8 mouse cellular contexts compared by ENCODE assay signal in genomic region chr12:57538588-57539550, GRCm38 (mm10). TPM values are rescaled to one million over a fixed set of nuclear protein-coding genes. Genes with fewer than 3 reads are reported as not detected.
DNase-seq lines count a peak whose midpoint lies in the region; ATAC-seq and TF ChIP-seq lines count a peak whose summit lies in the region.
"Had no signal": no experiment of that assay in that cellular context is flagged by ENCODE, and none has a peak within 500 bp of the region (broad histone marks: within the 10 kb centered on the region; RNA-seq: fewer than 3 reads in every experiment).

No protein-coding gene starts in this region.

- H3K9me3 ChIP-seq in ES-E14 (ENCODE audit: control insufficient read depth, insufficient read depth, low read depth, low read length) = no peaks in the 10 kb centered on the region
- no peaks in the 10 kb centered on the region for H3K9me3 ChIP-seq in heart, embryonic 16.5 days (replicated peaks; ENCODE audit: control insufficient read depth, low read length)
- no peaks in the 10 kb centered on the region for H3K9me3 ChIP-seq in limb, embryonic 13.5 days
- H3K9me3 ChIP-seq in neural tube, embryonic 11.5 days (ENCODE audit: control insufficient read depth, low read length) = no peaks in the 10 kb centered on the region

- H3K9ac ChIP-seq in ES-E14 (ENCODE audit: insufficient read depth, low read depth, low read length, poor library complexity, severe bottlenecking) = peak overlapping the region; percentile 3; the same call in 1 of the 2 replicates
- H3K9ac ChIP-seq in heart, embryonic 16.5 days (ENCODE audit: low read length) = no peak overlapping the region
- 0 out of 2 replicates have a peak overlapping the region, but pooled peaks have one; percentile 43 for H3K9ac ChIP-seq in limb, embryonic 13.5 days
- H3K9ac ChIP-seq in neural tube, embryonic 11.5 days (ENCODE audit: low read length) = 0 out of 2 replicates have a peak overlapping the region, but pooled peaks have one; percentile 10

- H3K36me3 ChIP-seq in ES-E14 (ENCODE audit: control insufficient read depth, insufficient read depth, low read length, poor library complexity, severe bottlenecking) = no peaks in the 10 kb centered on the region
- H3K36me3 ChIP-seq in heart, embryonic 16.5 days (ENCODE audit: control insufficient read depth, insufficient read depth) = no peaks in the 10 kb centered on the region
- no peaks in the 10 kb centered on the region for H3K36me3 ChIP-seq in limb, embryonic 13.5 days
- H3K36me3 ChIP-seq in neural tube, embryonic 11.5 days (ENCODE audit: control insufficient read depth, insufficient read depth, low read length) = no peaks in the 10 kb centered on the region

- TF ChIP-seq POLR2A in brain, embryonic 14.5 days (IDR thresholded peaks at IDR 0.05; ENCODE audit: borderline replicate concordance, extremely low read depth, insufficient read depth, insufficient read length, poor library complexity, severe bottlenecking) = no peak
- TF ChIP-seq POLR2A in cerebellum, adult 2 months (IDR thresholded peaks at IDR 0.05; ENCODE audit: borderline replicate concordance, insufficient read depth, low read length) = no peak

- ATAC-seq in heart, embryonic 16.5 days (replicated peaks; ENCODE audit: extremely low read depth, insufficient read depth, low FRiP score) = no peak
- ATAC-seq in limb, embryonic 13.5 days (ENCODE audit: low FRiP score, low read depth) = peak; percentile 38; the same call in 1 of the 2 replicates
- ATAC-seq in neural tube, embryonic 11.5 days (ENCODE audit: insufficient read depth, low FRiP score, low TSS enrichment) = peak; percentile 69

- 1% methylated on average over 63 of the region's 63 CpGs for WGBS in heart, embryonic 16.5 days
- under 1% methylated on average over 62 of the region's 63 CpGs for WGBS in limb, embryonic 13.5 days
- under 1% methylated on average over 63 of the region's 63 CpGs for WGBS in neural tube, embryonic 11.5 days
- 2% methylated on average over 63 of the region's 63 CpGs for WGBS in cerebellum, adult 2 months

- peaks cover 73% of the 10 kb centered on the region for H3K27me3 ChIP-seq in heart, embryonic 16.5 days (ENCODE audit: control insufficient read depth, insufficient read depth, low read length)
- H3K27me3 ChIP-seq in limb, embryonic 13.5 days = peaks cover 88% of the 10 kb centered on the region
- peaks cover 88% of the 10 kb centered on the region for H3K27me3 ChIP-seq in neural tube, embryonic 11.5 days (ENCODE audit: control insufficient read depth, insufficient read depth, low read length)
- H3K27me3 ChIP-seq in cerebellum, adult 2 months (ENCODE audit: control insufficient read depth, insufficient read depth, low read length) = peaks cover 28% of the 10 kb centered on the region; the same call in 1 of the 2 replicates

- peak overlapping the region; percentile 45 to 57 for H3K4me3 ChIP-seq in ES-E14 (ENCODE audit: insufficient read depth in 1 of 2, low read depth in 1 of 2, low read length in 2 of 2, poor library complexity in 1 of 2, severe bottlenecking in 1 of 2)
- H3K4me3 ChIP-seq in heart, embryonic 16.5 days (ENCODE audit: low read length) = peak overlapping the region; percentile 33
- H3K4me3 ChIP-seq in limb, embryonic 13.5 days = peak overlapping the region; percentile 40
- H3K4me3 ChIP-seq in neural tube, embryonic 11.5 days (ENCODE audit: low read depth, low read length) = peak overlapping the region; percentile 24
- H3K4me3 ChIP-seq in cerebellum, adult 2 months (replicated peaks; ENCODE audit: insufficient read depth, low read depth, low read length) = no peak overlapping the region
- H3K4me3 ChIP-seq: myocyte had no signal

- no peak overlapping the region for H3K27ac ChIP-seq in ES-E14 (ENCODE audit: insufficient read depth, low read depth, low read length, poor library complexity, severe bottlenecking)
- H3K27ac ChIP-seq in heart, embryonic 16.5 days (ENCODE audit: low read length) = no peak overlapping the region
- no peak overlapping the region for H3K27ac ChIP-seq in limb, embryonic 13.5 days
- H3K27ac ChIP-seq in neural tube, embryonic 11.5 days (ENCODE audit: low read depth, low read length) = peak overlapping the region; percentile 49; the same call in 1 of the 2 replicates
- H3K27ac ChIP-seq in cerebellum, adult 2 months (ENCODE audit: insufficient read depth, low read length) = no peak overlapping the region

- TF ChIP-seq CTCF in brain, embryonic 14.5 days (IDR thresholded peaks at IDR 0.05; ENCODE audit: borderline replicate concordance, extremely low read depth, insufficient read depth, insufficient read length) = no peak
- TF ChIP-seq CTCF in cerebellum, adult 2 months (IDR thresholded peaks at IDR 0.05; ENCODE audit: borderline replicate concordance, insufficient read depth, low read depth, low read length) = no peak

- peak overlapping the region; percentile 54 for H3K4me2 ChIP-seq in heart, embryonic 16.5 days (ENCODE audit: low read depth, low read length)
- peak overlapping the region; percentile 65 for H3K4me2 ChIP-seq in limb, embryonic 13.5 days (replicated peaks)
- H3K4me2 ChIP-seq in neural tube, embryonic 11.5 days (ENCODE audit: low read depth) = peak overlapping the region; percentile 70

- no peak for DNase-seq in ES-E14 (ENCODE audit: low read depth, low spot score)
- DNase-seq in brain, embryonic 14.5 days (ENCODE audit: low read depth) = peak; percentile 76
- DNase-seq in neural tube, embryonic 11.5 days (ENCODE audit: low spot score) = peak; percentile 80
- no peak for DNase-seq in cerebellum, adult 2 months
- no peak for DNase-seq in urinary bladder, postnatal 25 days (ENCODE audit: low spot score)

- in situ Hi-C loops in ES-E14 (cut with MboI; ENCODE audit: low sequenced_read_pairs in 2 of 2, unreplicated experiment in 2 of 2) = loop anchor here (5.0 kb wide), 2 partner anchors 847 to 1002 kb away; partner anchors contain the start of genes Nkx2-1 (in 1 of the 2) and Pax9 (in 1 of the 2)

- peaks cover 0 to 3% of the 10 kb centered on the region in 2 experiments; a peak in 1 of 4 replicates for H3K4me1 ChIP-seq in ES-E14 (ENCODE audit: control insufficient read depth in 2 of 2, insufficient read depth in 2 of 2, low read length in 2 of 2, poor library complexity in 1 of 2)
- H3K4me1 ChIP-seq in heart, embryonic 16.5 days (ENCODE audit: control insufficient read depth, insufficient read depth, low read length) = peaks cover 6% of the 10 kb centered on the region; the same call in 1 of the 2 replicates
- peaks cover 34% of the 10 kb centered on the region for H3K4me1 ChIP-seq in limb, embryonic 13.5 days
- H3K4me1 ChIP-seq in neural tube, embryonic 11.5 days (ENCODE audit: control insufficient read depth, insufficient read depth, low read length) = peaks cover 18% of the 10 kb centered on the region
- no peaks in the 10 kb centered on the region; the same call in 1 of the 2 replicates for H3K4me1 ChIP-seq in cerebellum, adult 2 months (ENCODE audit: control insufficient read depth, insufficient read depth, low read length)

TF ChIP-seq in ES-E14, 5 proteins besides CTCF, POLR2A, EP300 and RAD21:
- no peak for TF ChIP-seq CHD2 (IDR thresholded peaks at IDR 0.05; ENCODE audit: low read depth, low read length)
- no peak for TF ChIP-seq ZC3H11A (IDR thresholded peaks at IDR 0.05; ENCODE audit: borderline replicate concordance, low read depth, low read length)
- no peak for TF ChIP-seq MAFK (IDR thresholded peaks at IDR 0.05; ENCODE audit: insufficient read depth, low read depth, low read length)
- peak; percentile 79 for TF ChIP-seq ZNF384 (IDR thresholded peaks at IDR 0.05; ENCODE audit: low read depth, low read length)
- no peak for TF ChIP-seq HCFC1 (IDR thresholded peaks at IDR 0.05; ENCODE audit: borderline replicate concordance, insufficient read depth, low read length)

RNA-seq across cellular contexts. Expression of gene Foxa1, which starts 7.8 kb away (rescaled TPM):
- total RNA-seq in ES-E14 (2012; rRNA removed) = 0.16 and 0.36 TPM in 2 replicates
- 4.5 and 7.7 TPM in 2 replicates for polyA plus RNA-seq in brain, embryonic 14.5 days (2012; rRNA removed)
- polyA plus RNA-seq in heart, embryonic 16.5 days (2015; fragmentation: Nextera tagmentation; extraction: Ambion mirVana) = 0.18 and 0.74 TPM in 2 replicates
- polyA plus RNA-seq in limb, embryonic 13.5 days (2015; fragmentation: Nextera tagmentation; extraction: Ambion mirVana) = 0.09 TPM in 1 of 2 replicates, not detected in the other
- polyA plus RNA-seq in neural tube, embryonic 11.5 days (2014; fragmentation: Nextera tagmentation; extraction: Ambion mirVana) = 1.6 and 1.7 TPM in 2 replicates
- polyA plus RNA-seq in cerebellum, adult 2 months (2012; rRNA removed) = 0.03 TPM in 1 of 2 replicates, not detected in the other
- polyA plus RNA-seq: myocyte had no signal

RNA-seq across cellular contexts. Expression of gene Ttc6, which starts 25.0 kb away (rescaled TPM):
- 0.11 and 0.18 TPM in 2 replicates for total RNA-seq in ES-E14 (2012; rRNA removed)
- 0.73 and 1.2 TPM in 2 replicates for polyA plus RNA-seq in brain, embryonic 14.5 days (2012; rRNA removed)
- polyA plus RNA-seq in heart, embryonic 16.5 days (2015; fragmentation: Nextera tagmentation; extraction: Ambion mirVana) = 0.09 and 0.57 TPM in 2 replicates
- 0.20 TPM in 2 replicates for polyA plus RNA-seq in limb, embryonic 13.5 days (2015; fragmentation: Nextera tagmentation; extraction: Ambion mirVana)
- polyA plus RNA-seq in neural tube, embryonic 11.5 days (2014; fragmentation: Nextera tagmentation; extraction: Ambion mirVana) = 0.27 and 0.33 TPM in 2 replicates
- 0.03 TPM in 1 of 2 replicates, not detected in the other for polyA plus RNA-seq in cerebellum, adult 2 months (2012; rRNA removed)
- polyA plus RNA-seq: myocyte had no signal

Comparison
In these comparisons a context has a peak if more than half of its experiments do, and no peak if none do; other contexts are left out.
1. DNase-seq: peak in brain, embryonic 14.5 days (single experiment) and neural tube, embryonic 11.5 days (single experiment); none in ES-E14 (single experiment), cerebellum, adult 2 months (0 of 2) and urinary bladder, postnatal 25 days (single experiment).
2. Peak in every context shown above with its lines, with median percentiles within 50 percentile points of each other: H3K4me2 ChIP-seq.